Mouse (Mus musculus): ENCODE data around the gene Aff1. TPM values are rescaled to one million over a fixed set of nuclear protein-coding genes. Genes with fewer than 3 reads are reported as not detected.

Aff1 gene
- total RNA-seq, 2 experiments from 2014 or later = 36.1 to 52.1 TPM

GRCm38 (mm10) chr5:103855483-103856211, 163.5 kb downstream of the Aff1 start:
- intact Hi-C loops (cut with DNase I) = loop anchor here (1.0 to 5.0 kb wide), 2 partner anchors 72 to 182 kb away; no protein-coding TSS in a partner anchor
- no peak for DNase-seq

- intact Hi-C loops (cut with DNase I) = loop anchor here (1.0 to 5.0 kb wide), 2 partner anchors 71 to 181 kb away; no protein-coding TSS in a partner anchor
- DNase-seq = no peak
Measured at GRCm38 (mm10) chr5:103856286-103857009, 164.3 kb downstream of the Aff1 start.

- no peak for DNase-seq
- intact Hi-C loops (cut with DNase I) = loop anchor here (5.0 kb wide), 1 partner anchor 180 kb away; no protein-coding TSS in a partner anchor
Measured at GRCm38 (mm10) chr5:103857151-103857550, 165.0 kb downstream of the Aff1 start.

- no peak for DNase-seq
- intact Hi-C loops (cut with DNase I) = no loop called here
Measured at GRCm38 (mm10) chr5:103860622-103861021, 168.4 kb downstream of the Aff1 start.

GRCm38 (mm10) chr5:103863759-103864158, 171.6 kb downstream of the Aff1 start:
- intact Hi-C loops (cut with DNase I) = no loop called here
- DNase-seq = no peak

- intact Hi-C loops (cut with DNase I) = no loop called here
Measured at GRCm38 (mm10) chr5:103889766-103890165, 197.6 kb downstream of the Aff1 start.

GRCm38 (mm10) chr5:103898310-103898709, 206.1 kb downstream of the Aff1 start:
- no peak for DNase-seq
- intact Hi-C loops (cut with DNase I) = no loop called here

More at GRCm38 (mm10) chr5:103889766-103890165, 197.6 kb downstream of the Aff1 start:
- no peak for DNase-seq

Other genes starting within 250 kb of the Aff1 start
- gene Slc10a6, start 63.0 kb upstream of the Aff1 start, total RNA-seq (2021) = 1 to 10 TPM; 5.2 to 8.0 TPM
- gene 1700016H13Rik, start 36.4 kb upstream of the Aff1 start, total RNA-seq (2021) = not detected
- 10 to 100 TPM; 11.1 to 12.8 TPM for gene Klhl8, start 218.9 kb downstream of the Aff1 start, total RNA-seq (2021)